Mouse (Mus musculus): ENCODE measurements around the gene Kcnj6. TPM values are rescaled to one million over a fixed set of nuclear protein-coding genes. Genes with fewer than 3 reads are reported as not detected.

Gene Kcnj6
- total RNA-seq, 2 experiments from 2014 or later = not detected

GRCm38 (mm10) chr16:94782110-94782946, 215.2 kb downstream of the Kcnj6 start:
- DNase-seq (ENCODE audit: low spot score in 2 of 2) = no peak

- no peak for DNase-seq (ENCODE audit: low spot score in 2 of 2)
These were observed 223.6 kb downstream of the Kcnj6 start for GRCm38 (mm10) chr16:94773928-94774327.

GRCm38 (mm10) chr16:94767606-94768005, 229.9 kb downstream of the Kcnj6 start:
- DNase-seq (ENCODE audit: low spot score in 2 of 2) = no peak

GRCm38 (mm10) chr16:94765129-94765528, 232.4 kb downstream of the Kcnj6 start:
- no peak for DNase-seq (ENCODE audit: low spot score in 2 of 2)

- no peak for DNase-seq (ENCODE audit: low spot score in 2 of 2)
These were observed 236.8 kb downstream of the Kcnj6 start for GRCm38 (mm10) chr16:94760732-94761131.

- no peak for DNase-seq (ENCODE audit: low spot score in 2 of 2)
These were observed 237.7 kb downstream of the Kcnj6 start for GRCm38 (mm10) chr16:94759761-94760160.

- DNase-seq (ENCODE audit: low spot score in 2 of 2) = no peak
These were observed 238.9 kb downstream of the Kcnj6 start for GRCm38 (mm10) chr16:94758606-94759005.

GRCm38 (mm10) chr16:94756352-94756751, 241.1 kb downstream of the Kcnj6 start:
- DNase-seq (ENCODE audit: low spot score in 2 of 2) = no peak

GRCm38 (mm10) chr16:94753453-94753852, 244.0 kb downstream of the Kcnj6 start:
- DNase-seq (ENCODE audit: low spot score in 2 of 2) = no peak

GRCm38 (mm10) chr16:94752781-94753180, 244.7 kb downstream of the Kcnj6 start:
- DNase-seq (ENCODE audit: low spot score in 2 of 2) = no peak

GRCm38 (mm10) chr16:94745016-94745415, 252.5 kb downstream of the Kcnj6 start:
- peak in 1 of 2 experiments; percentile 28 for DNase-seq (ENCODE audit: low spot score in 2 of 2)

GRCm38 (mm10) chr16:94743853-94744501, 253.5 kb downstream of the Kcnj6 start:
- peak in 1 of 2 experiments; percentile 27 for DNase-seq (ENCODE audit: low spot score in 2 of 2)

- no peak for DNase-seq (ENCODE audit: low spot score in 2 of 2)
These were observed 260.2 kb downstream of the Kcnj6 start for GRCm38 (mm10) chr16:94737359-94737687.

- no peak for DNase-seq (ENCODE audit: low spot score in 2 of 2)
These were observed 260.8 kb downstream of the Kcnj6 start for GRCm38 (mm10) chr16:94736462-94737358.

GRCm38 (mm10) chr16:94735472-94735871, 262.0 kb downstream of the Kcnj6 start:
- no peak for DNase-seq (ENCODE audit: low spot score in 2 of 2)

- DNase-seq (ENCODE audit: low spot score in 2 of 2) = no peak
These were observed 266.5 kb downstream of the Kcnj6 start for GRCm38 (mm10) chr16:94731027-94731426.

- no peak for DNase-seq (ENCODE audit: low spot score in 2 of 2)
These were observed 268.3 kb downstream of the Kcnj6 start for GRCm38 (mm10) chr16:94729236-94729635.

GRCm38 (mm10) chr16:94724747-94725211, 272.7 kb downstream of the Kcnj6 start:
- no peak for DNase-seq (ENCODE audit: low spot score in 2 of 2)

- DNase-seq (ENCODE audit: low spot score in 2 of 2) = peak in 1 of 2 experiments; percentile 40
These were observed 273.4 kb downstream of the Kcnj6 start for GRCm38 (mm10) chr16:94724061-94724596.

- no peak for DNase-seq (ENCODE audit: low spot score in 2 of 2)
These were observed 274.6 kb downstream of the Kcnj6 start for GRCm38 (mm10) chr16:94722936-94723335.

- DNase-seq (ENCODE audit: low spot score in 2 of 2) = no peak
These were observed 275.9 kb downstream of the Kcnj6 start for GRCm38 (mm10) chr16:94721549-94722006.

Data from gastrocnemius, postnatal 4 days (tissue).